Mouse (Mus musculus) testis, adult 2 months (tissue): ENCODE measurements at regions not wholly inside any gene's neighbourhood (a gene's known extent, or its start where the extent isn't known, plus 50 kb on each side); places are given as distances from the start of the nearest gene placed in this dataset.

ENCODE experiments used
- CTCF ChIP-seq: fragments of 200-500 bp; IDR thresholded peaks from 2 replicates; pipeline ENCODE4 v1.5.1; 2012; ENCODE audit warnings: low read depth, mild to moderate bottlenecking, inconsistent platforms, low read length, moderate library complexity; ENCODE audit not compliant: control insufficient read depth, insufficient read depth, insufficient replicate concordance
- POLR2A ChIP-seq: fragments of 200-500 bp; IDR thresholded peaks from 2 replicates; pipeline ENCODE4 v1.6.1; 2012; ENCODE audit warnings: low read depth, mild to moderate bottlenecking, inconsistent platforms, low read length, moderate library complexity; ENCODE audit not compliant: control insufficient read depth

- TF ChIP-seq CTCF (no peak), POLR2A (no peak)
Observed at GRCm38 (mm10) chr4:53322484-53322883, 117.7 kb upstream of the Slc44a1 start.
